Mouse (Mus musculus) layer of hippocampus, postnatal 14 days (tissue): ENCODE data around the gene Sh3bgrl2. TPM values are rescaled to one million over a fixed set of nuclear protein-coding genes. Genes with fewer than 3 reads are reported as not detected.

Experiments used
- DNase-seq, 2 experiments: peaks; one replicate each; pipeline ENCODE4 v3.0.0; 2021 to 2022; ENCODE audit warnings: low spot score in 2 of 2, mixed read lengths in 1 of 2
- total RNA-seq, 2 experiments: library from RNA; stranded (reverse); gene quantifications; 2 replicates each; pipeline ENCODE4 v1.2.3; 2021

Gene Sh3bgrl2
- total RNA-seq, 2 experiments from 2014 or later = 24.5 to 28.0 TPM

DNA sequence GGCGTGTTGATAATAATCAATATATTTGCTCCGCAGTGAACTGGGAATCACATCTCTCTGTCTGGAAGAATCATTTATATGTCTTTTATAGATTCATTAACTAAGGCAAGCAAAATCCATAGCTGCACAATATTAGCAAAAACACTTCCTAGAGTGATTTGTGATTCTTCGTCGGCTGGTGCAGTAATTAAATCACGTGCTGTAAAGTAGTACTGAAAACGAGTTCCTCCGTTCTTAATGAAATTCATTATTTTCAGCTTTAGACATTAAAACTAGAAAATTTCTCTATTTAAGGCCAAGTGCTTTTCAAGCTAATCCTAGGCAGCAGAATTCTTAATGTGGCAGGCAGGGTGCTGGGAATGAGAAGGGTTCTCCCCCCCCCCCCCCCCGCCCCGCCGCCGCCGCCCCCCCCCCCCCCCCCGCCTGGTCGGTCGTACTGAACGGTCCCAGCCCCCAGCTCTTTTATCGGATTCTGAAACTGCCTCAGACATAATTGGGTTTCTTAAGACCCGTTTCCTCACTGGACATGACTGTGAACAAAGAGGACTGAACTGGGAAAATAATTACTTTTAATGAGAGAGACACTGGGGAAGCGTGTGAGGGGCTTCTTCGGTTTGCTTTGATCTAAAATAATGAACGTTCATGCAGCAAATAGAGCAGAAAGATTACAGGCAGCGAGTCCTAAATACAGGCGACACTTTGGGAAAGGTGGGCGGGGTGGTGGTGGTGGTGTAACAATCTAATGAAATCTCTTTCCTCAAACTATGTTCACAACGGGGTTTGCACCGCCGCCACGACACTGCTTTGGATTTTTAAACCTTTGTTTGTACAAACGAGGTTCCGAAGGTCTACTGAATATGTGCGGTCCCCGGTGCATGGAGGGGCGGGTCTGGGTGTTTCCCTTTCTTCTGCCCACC lies 116.1 kb downstream of the Sh3bgrl2 start:
- DNase-seq = peak; percentile 28 to 35

GRCm38 (mm10) chr9:83664951-83665350 lies 116.8 kb downstream of the Sh3bgrl2 start:
- no peak for DNase-seq

- DNase-seq = no peak
Measured at GRCm38 (mm10) chr9:83667031-83667430, 118.9 kb downstream of the Sh3bgrl2 start.

DNA sequence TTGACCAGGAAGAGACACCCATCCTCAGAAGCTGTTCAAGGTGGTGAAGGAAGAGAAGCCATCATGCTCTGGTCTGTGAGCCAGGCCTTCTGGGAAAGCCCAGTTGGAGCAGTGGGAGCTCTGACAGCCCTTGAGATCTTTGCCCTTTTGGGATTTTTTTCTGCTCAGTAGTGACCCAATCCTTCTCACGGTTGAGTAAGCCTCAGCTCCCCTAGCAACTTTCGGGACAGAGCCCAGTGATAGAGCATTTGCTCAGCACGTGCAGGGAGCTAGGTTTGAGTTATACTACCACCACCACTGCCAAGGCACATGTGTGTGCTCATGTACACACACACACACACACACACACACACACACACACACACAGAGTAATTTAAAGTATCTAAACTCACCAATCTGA lies 131.5 kb downstream of the Sh3bgrl2 start:
- DNase-seq = no peak

- no peak for DNase-seq
Measured at GRCm38 (mm10) chr9:83681661-83682655, 133.8 kb downstream of the Sh3bgrl2 start.

- peak; percentile 37 to 49 for DNase-seq
Measured at GRCm38 (mm10) chr9:83686511-83687100, 138.5 kb downstream of the Sh3bgrl2 start.

DNA sequence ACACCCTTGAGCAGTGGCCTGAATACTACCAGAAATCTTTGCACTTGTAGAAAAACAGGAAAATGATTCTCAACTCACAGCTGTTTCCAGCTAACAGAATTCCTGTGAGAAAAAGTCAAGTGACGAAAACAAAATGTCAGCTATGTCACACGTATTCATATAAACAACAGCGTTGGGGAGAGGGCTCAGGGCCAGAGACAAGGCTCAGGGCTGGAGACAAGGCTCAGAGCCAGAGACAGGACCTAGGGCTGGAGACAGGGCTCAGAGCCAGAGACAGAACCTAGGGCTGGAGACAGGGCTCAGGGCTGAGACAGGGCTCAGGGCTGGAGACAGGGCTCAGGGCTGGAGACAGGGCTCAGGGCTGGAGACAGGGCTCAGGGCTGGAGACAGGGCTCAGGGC lies 139.8 kb downstream of the Sh3bgrl2 start:
- DNase-seq = peak; percentile 9 to 12

Other genes starting within 250 kb of the Sh3bgrl2 start
- gene Lca5, start 107.2 kb upstream of the Sh3bgrl2 start, total RNA-seq = 10 to 100 TPM in 1 of 2 experiments, 1 to 10 TPM in 1; 9.7 to 14.5 TPM